Mouse (Mus musculus): ENCODE data around the gene Sos2.
"Not testable (repeated sequence)": the region's sequence is repeated elsewhere in the genome, so short reads cannot be mapped to it uniquely, and the experiment has no call there.

The Sos2 gene

DNA sequence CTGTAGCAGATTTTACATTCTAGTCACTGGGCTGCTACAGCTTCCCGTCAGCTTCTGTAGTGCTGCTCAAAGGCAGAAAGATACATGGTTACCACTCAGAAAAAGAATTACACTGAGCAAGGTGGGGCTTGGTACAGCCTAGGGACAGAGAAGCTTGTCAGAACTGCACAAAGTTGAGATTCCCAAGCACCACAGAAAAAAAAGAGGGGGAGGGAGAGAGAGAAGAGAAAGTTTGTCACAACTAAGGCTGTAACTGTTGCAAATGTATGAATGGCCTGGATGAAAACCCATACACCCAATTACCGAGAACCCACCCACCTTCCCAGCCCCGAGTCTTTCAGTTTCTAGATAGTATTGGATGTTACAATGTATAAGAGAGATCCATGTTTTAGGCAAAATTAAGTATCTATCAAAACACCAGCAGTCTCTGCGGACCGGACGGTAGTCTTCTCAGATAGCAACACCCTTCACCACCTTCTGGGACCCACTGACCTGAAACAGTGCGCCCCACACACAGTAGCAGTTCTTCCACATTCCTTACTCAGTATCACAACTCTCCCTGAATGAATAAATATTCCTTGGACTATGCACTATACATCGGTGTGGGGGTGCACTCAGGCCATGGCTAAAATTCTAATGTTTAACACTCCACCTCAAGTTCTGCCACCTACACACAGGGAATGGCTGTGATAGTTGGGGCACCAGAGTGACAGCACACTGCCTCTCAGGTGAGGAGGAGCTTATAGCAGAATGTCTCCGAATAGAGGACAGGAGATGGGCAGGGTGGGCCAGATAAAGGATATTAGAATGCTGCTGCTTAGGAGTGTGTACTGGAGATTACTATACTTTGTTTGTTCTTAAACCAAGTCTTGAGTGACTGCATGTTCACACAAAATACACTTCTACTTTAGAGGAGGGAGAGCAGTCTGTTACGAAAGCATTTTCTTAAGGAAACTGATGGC is 6.8 kb downstream of the Sos2 start:
- no peak for DNase-seq

DNA sequence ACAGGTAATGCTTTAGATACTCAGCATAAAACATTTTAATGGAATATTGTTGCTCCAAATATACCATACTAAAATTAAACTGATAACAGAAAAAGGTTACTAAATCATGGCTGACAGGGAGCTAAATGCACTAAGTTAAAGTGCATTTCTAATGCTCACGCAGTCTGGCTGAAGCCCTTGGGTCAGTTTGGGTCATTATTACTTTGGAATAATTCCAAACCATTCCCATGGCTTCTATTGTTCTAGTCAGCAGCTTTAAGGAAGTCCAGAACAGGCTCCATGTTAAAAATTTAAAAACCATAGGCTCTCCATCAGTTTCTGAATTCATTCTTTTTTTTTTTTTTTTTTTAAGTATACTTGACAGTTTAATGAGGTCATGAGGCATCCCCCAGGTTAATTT is 7.5 kb downstream of the Sos2 start:
- DNase-seq: no peak

DNA sequence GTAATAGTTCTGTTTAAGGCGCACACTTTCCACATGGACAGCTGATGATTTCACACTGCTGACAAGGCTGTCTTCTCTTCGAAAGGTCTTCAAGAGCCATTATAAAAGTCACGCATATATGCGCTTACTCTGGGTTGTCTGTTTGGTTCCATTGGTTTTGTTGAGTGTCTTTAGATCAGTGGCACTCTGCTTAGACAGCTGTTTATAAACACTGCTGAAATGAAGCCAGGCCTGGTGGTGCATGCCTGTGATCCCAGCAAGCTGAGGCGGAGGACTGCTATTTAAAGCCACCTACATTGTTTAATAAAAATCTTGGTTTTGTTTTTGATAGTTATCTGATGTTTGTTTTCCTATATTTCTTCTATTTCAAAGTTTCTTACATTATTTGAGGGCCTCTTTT is 14.9 kb downstream of the Sos2 start:
- no peak for DNase-seq

- DNase-seq: no peak
Observed at GRCm38 (mm10) chr12:69661658-69662057, 20.0 kb downstream of the Sos2 start.

- DNase-seq: not testable (repeated sequence)
Observed at GRCm38 (mm10) chr12:69653973-69654372, 27.7 kb downstream of the Sos2 start.

DNA sequence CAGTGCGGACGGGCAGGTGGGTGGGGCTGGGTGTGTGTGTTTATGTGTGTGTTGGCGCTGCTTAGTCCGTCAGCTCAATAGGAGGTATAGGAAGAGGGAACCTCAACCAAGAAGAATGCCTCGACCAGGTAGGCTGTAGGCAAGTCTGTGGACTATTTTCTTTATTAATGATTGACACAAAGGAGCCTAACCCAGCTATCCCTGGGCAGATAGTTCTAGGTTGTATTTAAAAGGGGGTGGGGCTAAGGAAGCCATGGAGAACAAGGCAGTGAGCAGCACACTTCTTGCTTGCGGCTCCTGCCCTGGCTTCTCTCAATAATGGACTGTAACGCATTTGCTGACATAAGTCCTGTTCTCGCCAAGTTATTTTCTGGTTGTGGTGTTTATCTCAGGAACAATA is 32.1 kb downstream of the Sos2 start:
- DNase-seq: no peak

- DNase-seq: no peak
Observed at GRCm38 (mm10) chr12:69645821-69646616, 35.6 kb downstream of the Sos2 start.

GRCm38 (mm10) chr12:69644877-69645276 is 36.8 kb downstream of the Sos2 start:
- DNase-seq: peak; percentile 20

GRCm38 (mm10) chr12:69642877-69643276 is 38.8 kb downstream of the Sos2 start:
- DNase-seq: no peak

- no peak for DNase-seq
Observed at GRCm38 (mm10) chr12:69634761-69635160, 46.9 kb downstream of the Sos2 start.

DNA sequence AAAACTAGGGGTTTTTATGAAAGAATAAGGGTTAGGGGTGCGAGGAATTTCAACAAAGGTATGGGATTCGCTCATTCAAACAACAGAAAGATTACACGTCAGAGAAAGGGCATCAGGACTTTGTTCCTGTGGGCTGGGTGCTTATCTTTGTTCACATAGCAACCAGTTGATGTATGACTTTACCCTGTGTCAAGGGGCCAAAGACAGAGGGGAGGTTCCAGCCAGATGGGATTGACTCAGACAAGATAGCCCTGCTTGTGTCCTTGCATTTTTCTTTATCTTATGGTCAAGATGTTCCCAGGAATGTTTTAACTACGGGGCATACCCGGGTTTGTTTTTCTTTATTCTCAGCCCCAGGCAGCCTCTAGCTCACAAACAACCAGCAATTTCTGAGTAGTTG is 63.1 kb downstream of the Sos2 start:
- DNase-seq: not testable (repeated sequence)

- DNase-seq: no peak
Observed at GRCm38 (mm10) chr12:69604367-69604766, 77.3 kb downstream of the Sos2 start.

- DNase-seq: no peak
Observed at GRCm38 (mm10) chr12:69597446-69597845, 84.2 kb downstream of the Sos2 start.

DNA sequence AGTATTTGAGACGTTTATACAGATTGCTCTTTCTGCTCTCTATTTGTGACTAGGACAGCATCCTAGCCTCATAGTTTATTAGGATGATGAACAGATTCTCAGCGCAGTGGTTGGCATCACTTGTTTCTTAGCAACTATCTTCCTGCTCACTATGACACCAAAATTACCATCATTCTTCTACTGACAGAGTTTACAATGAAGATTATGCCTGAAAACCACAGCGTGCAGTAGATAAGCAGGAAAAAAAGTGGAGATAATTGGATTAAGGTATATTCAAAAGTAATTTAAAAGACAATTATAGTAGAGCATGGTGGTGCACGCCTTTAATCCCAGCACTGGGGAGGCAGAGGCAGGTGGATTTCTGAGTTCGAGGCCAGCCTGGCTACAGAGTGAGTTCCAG is 88.5 kb downstream of the Sos2 start:
- DNase-seq: no peak

DNA sequence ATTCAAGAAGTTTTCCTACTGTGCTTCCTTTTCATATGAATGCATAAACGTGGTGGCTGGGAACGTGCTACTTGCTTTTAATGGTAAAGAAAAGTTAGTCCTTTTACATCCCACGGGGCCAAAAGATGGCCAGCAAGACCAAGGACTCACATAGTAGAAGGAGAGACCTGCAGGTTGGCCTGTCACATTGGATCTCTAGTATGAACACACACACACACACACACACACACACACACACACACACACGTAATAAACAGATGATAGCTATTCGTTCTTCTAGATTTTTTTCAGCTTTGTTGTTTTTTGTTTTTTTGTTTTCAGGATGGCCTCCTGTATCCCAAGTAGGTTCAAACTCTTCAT is 98.4 kb downstream of the Sos2 start:
- DNase-seq: no peak

GRCm38 (mm10) chr12:69582613-69583269 is 98.9 kb downstream of the Sos2 start, which contains the start of gene Vcpkmt:
Gene Vcpkmt, minus strand, starts transcription at chr12:69583028.
- DNase-seq: peak; percentile 89

GRCm38 (mm10) chr12:69582216-69582612 is 99.4 kb downstream of the Sos2 start:
- no peak for DNase-seq

DNA sequence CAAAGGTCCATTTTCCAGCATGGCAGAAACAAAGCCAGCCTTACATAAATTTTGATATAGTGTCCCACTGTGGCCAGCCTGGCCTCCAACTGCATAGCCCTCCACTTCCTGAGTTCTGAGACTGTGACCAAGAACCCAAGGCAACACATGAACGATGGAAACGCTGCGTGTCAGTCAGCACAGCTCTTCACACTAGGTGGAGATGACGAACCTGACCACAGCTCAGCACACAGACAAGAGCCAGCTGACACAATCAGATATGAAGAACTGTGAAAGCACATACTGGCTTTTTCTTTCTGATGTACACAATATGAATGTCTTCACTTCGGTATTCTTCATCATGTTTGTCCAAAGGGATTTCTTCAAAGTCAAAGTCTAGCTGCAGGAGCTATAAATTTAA is 102.0 kb downstream of the Sos2 start:
- no peak for DNase-seq

GRCm38 (mm10) chr12:69576120-69576627 is 105.5 kb downstream of the Sos2 start:
- no peak for DNase-seq

DNA sequence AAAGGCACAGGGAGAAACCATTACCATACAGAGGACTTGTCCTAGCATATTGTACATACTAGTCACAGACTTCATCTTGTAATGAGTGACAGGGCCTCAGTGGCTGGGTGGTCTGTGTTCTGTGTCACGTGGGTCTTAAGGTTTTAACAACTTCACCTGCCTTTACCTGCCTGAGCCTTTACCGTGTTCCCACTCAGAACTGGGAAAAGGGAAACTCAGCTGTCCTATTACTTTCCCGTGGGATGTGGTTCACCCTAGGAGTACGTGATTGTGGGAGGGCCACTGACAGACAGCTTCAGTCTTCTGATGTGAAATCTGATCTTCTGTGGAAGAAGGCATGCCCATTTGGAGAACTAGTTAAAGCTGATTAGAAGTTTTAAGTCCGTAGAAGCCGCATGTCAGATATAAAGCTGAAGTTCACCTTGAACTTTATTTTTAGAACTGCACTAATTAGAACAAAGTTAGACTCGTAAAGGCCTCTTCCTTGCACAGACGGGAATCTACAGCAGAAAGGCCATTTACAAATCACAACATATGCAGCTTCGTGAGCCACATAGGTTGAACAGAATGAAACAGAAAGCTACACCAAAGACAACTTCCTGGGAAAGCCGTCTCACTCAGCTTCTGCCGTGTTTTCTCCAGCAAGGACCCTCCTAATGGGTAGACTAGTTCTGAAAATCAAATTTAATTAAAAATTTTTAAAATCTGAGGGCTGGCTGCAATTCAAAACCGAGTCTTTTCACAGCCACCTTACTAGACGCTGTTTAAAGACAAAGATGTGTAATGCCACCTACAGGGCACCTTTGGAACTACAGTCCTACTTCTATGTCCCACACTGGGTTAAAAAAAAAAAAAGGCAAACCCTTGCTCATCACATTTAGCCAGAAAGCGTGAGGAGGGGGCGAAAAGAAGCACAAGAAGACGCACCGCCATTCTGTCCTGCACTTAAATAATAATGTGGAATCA is 107.5 kb downstream of the Sos2 start:
- peak; percentile 80 for DNase-seq

GRCm38 (mm10) chr12:69573271-69573670 is 108.4 kb downstream of the Sos2 start:
- DNase-seq: no peak

DNA sequence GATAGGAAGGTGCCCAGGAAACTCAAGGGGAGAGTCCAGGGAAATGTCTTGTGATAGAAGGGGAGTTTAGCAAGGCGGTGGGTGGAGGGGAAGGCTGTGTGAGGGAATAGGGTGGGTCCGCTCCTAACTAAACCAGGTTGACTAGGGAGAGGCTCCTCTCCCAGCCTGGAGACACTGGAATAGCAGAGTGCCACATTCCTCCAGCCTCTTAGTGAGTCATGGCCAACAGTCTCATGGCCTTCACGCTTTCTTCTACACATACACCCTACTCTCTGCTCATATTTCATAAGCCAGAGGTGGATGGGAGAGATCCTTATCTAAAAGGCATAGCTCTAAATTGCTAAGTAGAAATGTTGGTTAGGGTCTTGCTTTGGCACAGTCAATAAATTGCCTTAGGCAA is 111.7 kb downstream of the Sos2 start:
- no peak for DNase-seq
